Mouse (Mus musculus): ENCODE results near the gene Olfr1324.
"Not testable (repeated sequence)": the region's sequence is repeated elsewhere in the genome, so short reads cannot be mapped to it uniquely, and the experiment has no call there.

The Olfr1324 gene

DNA sequence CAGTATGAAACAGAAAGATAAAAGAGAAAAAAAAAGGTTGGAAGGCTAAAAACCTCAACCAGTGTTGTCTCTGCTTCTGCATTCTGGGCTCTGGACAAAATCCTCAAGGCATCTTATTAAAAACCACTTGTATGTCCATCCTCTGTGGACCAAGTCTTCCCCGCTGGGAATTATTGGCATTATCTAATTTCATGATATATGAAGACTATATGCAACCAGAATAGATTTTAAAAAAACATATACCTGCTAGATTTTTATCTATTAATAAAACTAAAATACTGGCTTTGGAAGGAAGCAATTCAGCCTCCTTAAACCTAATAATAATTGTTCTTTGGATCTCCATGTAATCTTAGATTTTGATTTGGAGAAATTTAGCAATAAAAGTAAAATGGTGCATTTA lies at the start of gene Olfr1324:
Gene Olfr1324 (minus strand): TSS at position 101 of the 400 bp plus-strand sequence.
- no peak for DNase-seq (ENCODE audit: low spot score in 2 of 2)

DNA sequence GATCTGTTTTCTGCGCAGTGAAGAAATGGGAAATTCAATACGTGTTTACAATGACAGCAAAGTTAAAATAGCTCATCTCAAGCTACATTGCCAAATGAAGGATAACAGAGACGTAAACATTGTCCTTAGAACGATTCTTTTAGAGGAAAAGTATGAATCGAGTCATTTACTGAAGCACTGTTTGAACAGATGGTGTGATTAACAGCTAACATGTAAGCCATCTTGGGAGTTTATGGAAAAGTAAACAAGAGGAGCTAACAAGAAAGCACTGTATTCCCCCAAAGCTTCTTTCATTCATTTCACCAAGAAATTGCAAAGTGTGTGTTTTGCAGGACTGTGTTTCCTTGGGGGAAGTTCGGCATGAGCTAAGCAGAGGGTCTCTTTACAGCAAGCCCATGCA lies 42.0 kb upstream of the Olfr1324 start:
- not testable (repeated sequence) for DNase-seq (ENCODE audit: low spot score in 2 of 2)

DNA sequence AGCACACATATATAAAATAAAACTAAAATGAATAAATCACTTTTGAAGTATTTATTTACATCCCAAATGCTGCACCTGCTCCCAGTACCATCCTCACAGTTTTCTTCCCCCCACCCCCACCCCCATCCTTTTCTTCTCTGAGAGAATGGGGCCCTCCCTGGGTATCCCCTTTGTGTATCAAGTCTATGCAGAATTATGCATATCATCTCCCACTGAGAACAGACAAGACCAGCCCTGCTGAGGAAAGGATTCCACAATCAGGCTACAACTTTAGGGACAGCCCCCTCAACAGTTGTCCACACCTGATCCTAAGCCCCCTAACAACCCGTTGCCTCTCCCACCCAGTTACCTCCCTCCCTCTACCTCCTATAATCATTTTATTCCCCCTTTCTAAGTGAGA lies 27.8 kb upstream of the Olfr1324 start:
- DNase-seq (ENCODE audit: low spot score in 2 of 2) = no peak

DNA sequence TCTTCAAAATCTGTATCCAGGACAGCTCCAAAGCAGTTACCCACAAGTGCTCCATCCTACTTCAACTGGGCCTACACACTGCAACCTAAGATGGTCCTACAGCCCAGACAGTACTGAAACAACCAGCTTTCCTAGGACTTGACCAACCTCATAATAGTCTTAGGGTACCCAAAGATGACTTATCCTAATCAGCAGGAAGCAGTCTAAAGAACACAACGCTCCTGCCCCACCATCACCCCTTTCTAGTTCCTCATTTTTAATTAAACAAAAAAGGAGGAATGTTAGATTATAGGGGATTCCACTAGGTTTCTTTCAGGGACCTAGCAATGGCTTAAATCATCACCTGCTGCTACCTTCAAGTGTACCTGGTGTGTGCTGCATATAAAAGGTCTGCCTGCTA lies 15.1 kb upstream of the Olfr1324 start:
- no peak for DNase-seq (ENCODE audit: low spot score in 2 of 2)

DNA sequence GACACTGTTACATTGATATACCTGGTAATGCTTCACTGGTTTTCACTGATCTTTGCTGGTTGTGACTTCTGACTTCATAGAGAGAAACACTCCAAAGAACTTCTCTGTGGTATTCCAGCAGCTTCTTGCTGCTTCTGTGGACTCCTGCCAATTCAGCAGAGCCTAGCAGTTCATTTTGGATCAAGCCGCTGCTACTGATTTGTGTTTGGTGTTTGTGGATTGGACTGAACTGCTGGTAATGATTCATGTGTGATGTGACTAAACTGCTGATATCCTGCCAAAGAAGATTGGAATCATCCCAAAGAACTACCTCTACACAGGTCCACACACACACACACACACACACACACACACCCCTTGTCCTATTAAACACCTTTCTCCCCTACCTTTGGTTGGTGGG lies 14.4 kb upstream of the Olfr1324 start:
- DNase-seq (ENCODE audit: low spot score in 2 of 2) = no peak

DNA sequence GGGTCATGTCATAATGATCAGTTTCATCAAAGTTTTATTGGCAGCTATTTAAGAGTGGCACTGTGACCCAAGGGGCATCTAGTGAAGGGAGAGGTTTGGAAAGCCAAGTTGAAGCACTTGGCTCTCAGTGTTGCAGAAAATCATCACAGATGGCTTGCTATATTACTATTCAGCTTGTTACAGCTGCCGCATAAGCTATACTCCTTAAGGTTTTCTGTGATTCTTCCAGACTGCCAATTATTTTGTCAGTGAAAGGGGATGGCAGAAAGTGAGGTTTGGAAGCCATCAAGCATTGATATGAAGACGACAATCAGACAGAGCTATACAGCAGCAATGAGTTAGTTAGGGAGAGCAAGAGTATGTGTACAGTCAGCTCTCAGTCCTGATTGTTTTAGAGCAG lies 4.2 kb upstream of the Olfr1324 start:
- no peak for DNase-seq (ENCODE audit: low spot score in 2 of 2)

DNA sequence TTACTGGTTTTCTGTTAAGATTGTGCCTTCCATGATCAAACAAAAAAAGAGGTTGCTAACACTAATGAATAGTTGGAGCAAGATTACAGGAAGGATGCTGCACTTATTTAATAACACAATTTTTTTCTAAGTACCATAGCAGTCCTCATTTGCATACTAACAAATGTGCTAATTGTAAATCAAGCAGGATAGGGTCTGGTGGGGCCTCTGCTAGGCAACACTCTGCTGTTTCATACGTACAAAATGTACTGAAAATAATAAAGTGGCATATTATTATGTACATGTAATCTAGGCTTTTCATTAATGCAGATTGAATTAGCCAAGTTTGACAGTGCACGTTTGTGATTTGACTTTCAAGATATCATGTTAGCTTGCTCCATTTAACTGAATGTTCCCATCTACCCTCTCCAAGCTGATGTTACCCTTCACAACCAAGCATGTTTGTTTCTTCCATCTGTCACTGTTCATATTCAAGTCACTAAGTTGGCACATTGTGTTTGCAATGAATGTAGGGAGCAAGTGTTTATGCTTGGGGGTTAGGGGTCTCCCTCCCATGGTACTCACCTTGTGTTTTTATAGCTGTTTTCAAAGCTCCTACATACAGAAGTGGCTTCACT lies 478 bp downstream of the Olfr1324 start:
- DNase-seq (ENCODE audit: low spot score in 2 of 2) = no peak

DNA sequence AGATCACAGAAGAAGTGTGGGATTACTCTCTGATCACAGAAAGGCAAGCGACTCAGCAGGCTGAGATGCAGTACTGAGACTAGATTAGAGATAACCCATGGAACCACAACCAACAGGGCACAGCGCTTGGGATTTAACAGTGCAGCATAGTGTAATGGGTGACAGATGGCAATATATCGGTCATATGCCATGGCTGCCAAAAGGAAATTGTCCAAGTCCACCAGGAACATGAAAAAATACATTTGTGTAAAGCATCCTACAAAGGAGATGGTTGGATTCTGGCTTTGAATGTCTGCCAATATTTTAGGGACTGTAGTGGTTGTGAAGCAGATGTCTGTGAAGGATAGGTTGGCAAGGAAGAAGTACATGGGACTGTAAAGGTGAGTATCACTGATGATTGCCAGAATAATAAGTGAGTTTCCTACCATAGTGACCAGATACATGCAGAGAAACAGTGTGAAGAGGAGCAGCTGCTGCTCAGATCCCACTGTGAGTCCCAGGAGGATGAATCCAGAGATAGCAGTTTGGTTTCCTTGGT lies 2.3 kb downstream of the Olfr1324 start:
- no peak for DNase-seq (ENCODE audit: low spot score in 2 of 2)

DNA sequence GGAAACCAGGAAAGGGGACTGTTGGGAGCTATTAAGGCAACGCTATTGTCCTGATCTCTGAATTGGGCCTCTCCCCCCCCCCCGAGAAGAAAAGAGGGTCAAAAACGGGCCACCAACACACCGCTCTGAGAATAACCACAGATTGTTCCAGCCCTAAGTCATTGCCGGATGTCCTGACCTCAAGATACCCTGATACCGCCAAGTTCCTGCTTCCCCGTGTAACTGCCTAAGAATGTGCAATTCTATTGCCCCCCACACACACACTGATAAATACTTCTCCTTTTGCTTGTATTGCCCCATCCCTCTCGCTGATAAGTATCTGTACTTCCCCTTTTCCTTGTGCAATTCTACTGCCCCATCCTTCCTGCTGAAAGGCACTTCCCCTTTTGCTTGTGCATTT lies 17.9 kb downstream of the Olfr1324 start:
- DNase-seq (ENCODE audit: low spot score in 2 of 2) = not testable (repeated sequence)

DNA sequence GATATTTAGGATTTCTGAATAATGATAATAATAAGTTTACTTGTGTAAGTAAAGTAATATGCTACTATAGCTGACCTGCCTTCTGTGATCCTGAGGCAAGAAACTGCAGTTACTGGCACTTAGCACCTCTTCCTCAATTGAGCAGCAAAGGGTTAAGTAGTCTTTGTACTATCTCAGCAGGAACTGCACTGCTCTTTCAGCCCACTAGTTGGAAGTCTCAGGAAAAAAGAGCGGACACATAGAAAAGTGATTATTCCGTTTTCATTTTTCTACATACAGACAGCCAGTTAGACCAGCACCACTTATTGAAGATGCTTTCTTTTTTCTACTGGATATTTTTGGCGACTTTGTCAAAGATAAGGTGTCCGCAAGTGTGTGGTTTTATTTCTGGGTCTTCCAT lies 37.7 kb downstream of the Olfr1324 start:
- DNase-seq (ENCODE audit: low spot score in 2 of 2) = not testable (repeated sequence)

DNA sequence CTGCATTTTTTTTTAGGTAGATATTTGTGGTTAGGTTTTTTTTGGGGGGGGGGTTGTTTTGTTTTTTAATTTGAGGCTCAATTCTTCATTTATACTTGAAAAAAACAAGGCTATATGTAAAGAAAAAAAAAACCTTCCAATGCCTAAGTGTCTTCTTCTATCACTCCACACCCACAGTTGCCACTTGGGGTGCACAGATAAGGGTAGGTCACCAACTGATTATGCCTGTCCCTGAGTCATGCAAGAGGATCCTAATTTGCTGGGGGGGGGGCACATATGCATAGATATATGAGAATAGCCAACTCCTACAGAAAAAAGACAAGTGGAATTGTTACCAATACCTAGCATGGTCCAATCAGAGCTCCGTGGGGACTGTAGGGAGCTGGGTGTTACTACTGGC lies 53.3 kb downstream of the Olfr1324 start:
- DNase-seq (ENCODE audit: low spot score in 2 of 2) = no peak
